In the genomic region with DNA sequence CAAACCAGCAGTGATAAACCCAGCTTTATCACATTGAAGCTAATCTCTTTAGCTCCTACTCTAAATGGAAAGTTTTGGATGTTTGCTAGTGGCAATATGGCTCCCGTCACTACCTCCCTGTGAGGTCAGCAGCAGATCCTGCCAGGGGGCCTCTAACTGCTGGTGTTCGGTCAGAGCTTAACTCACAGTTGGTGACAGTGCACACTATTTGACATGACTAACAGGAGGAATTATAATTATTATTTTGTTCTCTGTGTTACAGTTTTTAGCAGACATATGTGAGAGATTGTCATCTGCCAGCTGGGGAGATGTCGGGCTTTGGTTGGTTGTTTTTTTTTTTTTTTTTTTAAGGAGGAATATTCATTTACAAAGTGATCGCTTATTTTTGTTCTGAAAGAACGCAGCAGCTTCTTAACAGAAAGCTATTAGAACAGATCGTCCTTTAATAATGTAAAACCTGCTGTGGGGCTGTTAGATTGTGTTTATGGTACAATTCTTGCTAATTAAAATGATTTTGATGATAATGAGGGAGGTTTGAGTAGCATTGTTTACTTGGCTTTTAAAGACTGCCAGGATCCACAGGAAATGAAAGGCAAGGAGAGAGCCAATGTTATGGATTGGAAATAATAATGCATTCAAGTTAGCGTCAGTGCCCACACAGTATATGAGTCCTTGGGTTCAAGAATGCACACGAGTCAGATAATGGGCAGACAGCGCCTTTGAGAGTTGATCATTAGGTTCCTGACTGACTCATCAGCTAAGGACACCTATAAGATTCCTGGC, we compare ENCODE assay signal across 11 mouse cellular contexts.
DNase-seq lines count a peak whose midpoint lies in the region; ATAC-seq and TF ChIP-seq lines count a peak whose summit lies in the region.
"Had no signal": no experiment of that assay in that cellular context is flagged by ENCODE, and none has a peak within 500 bp of the region (broad histone marks: within the 10 kb centered on the region; RNA-seq: fewer than 3 reads in every experiment).

No protein-coding gene starts in this region.

- no peak for TF ChIP-seq CTCF in intestine, postnatal 0 days (IDR thresholded peaks at IDR 0.05; ENCODE audit: low read depth)

- no peak overlapping the region for H3K4me2 ChIP-seq in heart, embryonic 16.5 days (ENCODE audit: low read depth, low read length)
- H3K4me2 ChIP-seq in lung, embryonic 16.5 days (ENCODE audit: low read depth, low read length) = no peak overlapping the region
- H3K4me2 ChIP-seq in limb, embryonic 12.5 days = no peak overlapping the region
- H3K4me2 ChIP-seq in intestine, postnatal 0 days (replicated peaks; ENCODE audit: low read depth) = no peak overlapping the region
- H3K4me2 ChIP-seq: embryonic facial prominence, embryonic 13.5 days had no signal

- no peak overlapping the region for H3K4me3 ChIP-seq in heart, embryonic 16.5 days (ENCODE audit: low read length)
- no peak overlapping the region for H3K4me3 ChIP-seq in lung, embryonic 16.5 days (ENCODE audit: low read length)
- H3K4me3 ChIP-seq in limb, embryonic 12.5 days (replicated peaks) = no peak overlapping the region
- no peak overlapping the region for H3K4me3 ChIP-seq in intestine, postnatal 0 days (ENCODE audit: low read depth, low read length)
- H3K4me3 ChIP-seq: embryonic facial prominence, embryonic 13.5 days; myocyte had no signal

- 0 out of 2 replicates have a peak, but pooled peaks cover 2% of the 10 kb centered on the region for H3K4me1 ChIP-seq in heart, embryonic 16.5 days (ENCODE audit: control insufficient read depth, insufficient read depth, low read length)
- H3K4me1 ChIP-seq in lung, embryonic 16.5 days (replicated peaks; ENCODE audit: control insufficient read depth, insufficient read depth, low read length) = peaks cover 13% of the 10 kb centered on the region
- H3K4me1 ChIP-seq in limb, embryonic 12.5 days (replicated peaks) = peaks cover 39% of the 10 kb centered on the region
- no peaks in the 10 kb centered on the region for H3K4me1 ChIP-seq in intestine, postnatal 0 days (replicated peaks; ENCODE audit: control insufficient read depth, insufficient read depth, low read length)

- 0 out of 2 replicates have a peak, but pooled peaks cover 4% of the 10 kb centered on the region for H3K27me3 ChIP-seq in heart, embryonic 16.5 days (ENCODE audit: control insufficient read depth, insufficient read depth, low read length)
- H3K27me3 ChIP-seq in lung, embryonic 16.5 days (ENCODE audit: control insufficient read depth, insufficient read depth, low read depth, low read length) = no peaks in the 10 kb centered on the region
- H3K27me3 ChIP-seq in limb, embryonic 12.5 days = peaks cover 14% of the 10 kb centered on the region; the same call in 1 of the 2 replicates
- H3K27me3 ChIP-seq in intestine, postnatal 0 days (replicated peaks; ENCODE audit: control insufficient read depth, insufficient read depth, low read length) = no peaks in the 10 kb centered on the region
- H3K27me3 ChIP-seq: embryonic facial prominence, embryonic 13.5 days had no signal

- 68% methylated on average over 9 of the region's 9 CpGs for WGBS in heart, embryonic 16.5 days
- WGBS in lung, embryonic 16.5 days = 54% methylated on average over 9 of the region's 9 CpGs
- 33% methylated on average over 9 of the region's 9 CpGs for WGBS in limb, embryonic 12.5 days
- WGBS in intestine, postnatal 0 days = 79% methylated on average over 9 of the region's 9 CpGs

- no peak for DNase-seq in heart, postnatal 10 days
- DNase-seq in lung, postnatal 25 days (ENCODE audit: low spot score) = no peak
- DNase-seq: cerebellum, adult 9-11 months; thymus, postnatal 4 days had no signal

- peak; percentile 41 for ATAC-seq in heart, embryonic 16.5 days (replicated peaks; ENCODE audit: extremely low read depth, insufficient read depth, low FRiP score)
- peak; percentile 86 for ATAC-seq in lung, embryonic 16.5 days (ENCODE audit: low read depth)
- peak; percentile 14; the same call in 1 of the 2 replicates for ATAC-seq in common myeloid progenitor, adult 5-6 weeks (replicated peaks; ENCODE audit: low read depth, poor library complexity, severe bottlenecking)
- 0 out of 2 replicates have a peak, but pooled peaks have one; percentile 45 for ATAC-seq in limb, embryonic 12.5 days (ENCODE audit: insufficient number of reproducible peaks, insufficient read depth, low FRiP score, low TSS enrichment, low read depth)
- no peak for ATAC-seq in intestine, postnatal 0 days

- H3K27ac ChIP-seq in heart, embryonic 16.5 days (ENCODE audit: low read length) = 0 out of 2 replicates have a peak overlapping the region, but pooled peaks have one; percentile 9
- H3K27ac ChIP-seq in lung, embryonic 16.5 days (ENCODE audit: low read length) = peak overlapping the region; percentile 80
- peak overlapping the region; percentile 64; the same call in 1 of the 2 replicates for H3K27ac ChIP-seq in limb, embryonic 12.5 days
- no peak overlapping the region for H3K27ac ChIP-seq in intestine, postnatal 0 days (ENCODE audit: low read depth, low read length)

- H3K9me3 ChIP-seq in heart, embryonic 16.5 days (replicated peaks; ENCODE audit: control insufficient read depth, low read length) = no peaks in the 10 kb centered on the region
- H3K9me3 ChIP-seq in lung, embryonic 16.5 days (ENCODE audit: control insufficient read depth, low read length) = no peaks in the 10 kb centered on the region
- no peaks in the 10 kb centered on the region for H3K9me3 ChIP-seq in limb, embryonic 12.5 days
- H3K9me3 ChIP-seq in intestine, postnatal 0 days (ENCODE audit: control insufficient read depth) = no peaks in the 10 kb centered on the region
- H3K9me3 ChIP-seq: embryonic facial prominence, embryonic 13.5 days had no signal

- H3K36me3 ChIP-seq in heart, embryonic 16.5 days (ENCODE audit: control insufficient read depth, insufficient read depth) = no peaks in the 10 kb centered on the region
- H3K36me3 ChIP-seq in lung, embryonic 16.5 days (ENCODE audit: control insufficient read depth, insufficient read depth, low read length) = no peaks in the 10 kb centered on the region
- no peaks in the 10 kb centered on the region for H3K36me3 ChIP-seq in limb, embryonic 12.5 days
- no peaks in the 10 kb centered on the region for H3K36me3 ChIP-seq in intestine, postnatal 0 days (ENCODE audit: control insufficient read depth, insufficient read depth)
- H3K36me3 ChIP-seq: embryonic facial prominence, embryonic 13.5 days had no signal

- intact Hi-C loops in heart, postnatal 10 days (cut with DNase I) = no loop called here

- no peak overlapping the region for H3K9ac ChIP-seq in heart, embryonic 16.5 days (ENCODE audit: low read length)
- no peak overlapping the region for H3K9ac ChIP-seq in lung, embryonic 16.5 days (ENCODE audit: low read length)
- no peak overlapping the region for H3K9ac ChIP-seq in limb, embryonic 12.5 days (replicated peaks)
- H3K9ac ChIP-seq in intestine, postnatal 0 days (ENCODE audit: low read depth, low read length) = no peak overlapping the region
- H3K9ac ChIP-seq: embryonic facial prominence, embryonic 13.5 days had no signal
